Mouse (Mus musculus) C2C12 (cell line): ENCODE measurements around the gene A430078G23Rik.

ENCODE experiments used
- CEBPB ChIP-seq: IDR thresholded peaks from one replicate; pipeline ENCODE4 v1.6.1; 2011; ENCODE audit warnings: low read depth, mild to moderate bottlenecking, control low read depth, moderate library complexity
- CTCF ChIP-seq: IDR thresholded peaks from one replicate; pipeline ENCODE4 v1.5.1; 2011; ENCODE audit not compliant: control insufficient read depth, insufficient read depth, insufficient read length
- FOSL1 ChIP-seq: IDR thresholded peaks from one replicate; pipeline ENCODE4 v1.8.0; 2011; ENCODE audit warnings: mild to moderate bottlenecking, low read length; ENCODE audit not compliant: poor library complexity, insufficient read depth, severe bottlenecking
- MAX ChIP-seq: IDR thresholded peaks from one replicate; pipeline ENCODE4 v1.6.1; 2011; ENCODE audit warnings: mild to moderate bottlenecking, control low read depth
- MYOD1 ChIP-seq: IDR thresholded peaks from one replicate; pipeline ENCODE4 v1.6.1; 2011; ENCODE audit warnings: low read depth; ENCODE audit not compliant: control insufficient read depth, insufficient read length
- MYOG ChIP-seq: IDR thresholded peaks from one replicate; pipeline ENCODE4 v1.6.1; 2011; ENCODE audit not compliant: control insufficient read depth, insufficient read length; ENCODE audit errors: extremely low read depth
- USF1 ChIP-seq: IDR thresholded peaks from one replicate; pipeline ENCODE4 v1.6.1; 2011; ENCODE audit warnings: low read depth, mild to moderate bottlenecking, control low read depth, moderate library complexity

DNA sequence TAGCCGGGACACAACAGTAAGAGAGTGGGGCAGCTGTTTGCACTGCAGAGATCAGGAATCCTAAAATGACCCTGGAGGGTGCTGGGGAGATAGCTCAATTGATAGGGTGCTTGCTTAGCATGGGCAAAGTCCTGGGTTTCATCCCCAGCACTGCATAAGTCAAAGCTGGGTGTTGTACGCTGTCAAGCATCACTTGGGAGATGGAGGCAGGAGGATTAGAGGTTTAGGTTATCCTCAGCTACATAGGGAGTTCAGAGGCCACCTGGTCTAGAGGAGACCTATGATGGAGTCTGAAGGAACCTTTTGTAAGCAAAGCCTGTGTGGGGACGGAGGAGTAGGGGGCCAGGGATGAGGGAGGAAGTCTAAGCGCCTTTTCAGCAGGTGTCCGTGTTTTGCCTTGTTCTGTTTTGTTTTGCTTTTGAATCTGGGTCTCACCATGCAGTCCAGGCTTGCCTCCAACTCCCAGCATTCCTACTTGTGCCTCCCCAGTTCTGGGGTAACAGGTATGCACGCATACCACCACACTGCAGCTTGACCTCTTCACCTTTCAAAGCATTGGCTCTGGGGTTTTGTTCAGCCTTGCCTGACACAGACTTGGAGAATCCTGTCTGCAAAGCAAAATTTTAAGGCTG is 712 bp downstream of the A430078G23Rik start:
- no peak for TF ChIP-seq CTCF
- TF ChIP-seq USF1, result no peak
- no peak for TF ChIP-seq MAX
- no peak for TF ChIP-seq CEBPB
- no peak for TF ChIP-seq MYOD1
- TF ChIP-seq MYOG, result no peak
- no peak for TF ChIP-seq FOSL1
